Mouse (Mus musculus): ENCODE measurements around the gene Dennd1a. TPM values are rescaled to one million over a fixed set of nuclear protein-coding genes. Genes with fewer than 3 reads are reported as not detected.

Gene Dennd1a
- polyA plus RNA-seq, 1 experiment from 2014 or later = 12.2 TPM

DNA sequence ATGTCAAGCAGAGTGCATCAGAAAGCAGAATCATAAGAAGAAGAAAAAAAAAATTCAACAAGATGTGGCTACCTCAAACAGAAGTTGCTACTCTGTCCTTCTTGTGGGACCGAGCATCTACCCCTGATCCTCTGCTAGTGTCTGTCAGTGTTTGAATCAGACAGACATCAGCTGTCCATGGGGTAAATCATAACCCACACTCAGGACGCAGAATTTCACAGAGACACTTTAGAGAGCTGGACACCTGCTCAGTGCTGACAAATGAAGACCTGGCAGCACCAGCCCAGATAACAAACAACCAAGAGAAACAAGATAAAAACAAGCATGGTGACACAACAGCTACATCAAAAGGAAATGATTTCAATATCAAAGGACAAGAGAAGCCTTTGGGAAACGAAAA, 222.9 kb downstream of the Dennd1a start:
- Histone ChIP-seq H3K9me3 (ENCODE audit: control insufficient read depth, low read depth, low read length) (no peaks in the 10 kb centered on the region), H3K4me2 (replicated peaks; ENCODE audit: low read depth, low read length) (no peak overlapping the region)
- 58% methylated on average over 3 of the region's 3 CpGs for WGBS

DNA sequence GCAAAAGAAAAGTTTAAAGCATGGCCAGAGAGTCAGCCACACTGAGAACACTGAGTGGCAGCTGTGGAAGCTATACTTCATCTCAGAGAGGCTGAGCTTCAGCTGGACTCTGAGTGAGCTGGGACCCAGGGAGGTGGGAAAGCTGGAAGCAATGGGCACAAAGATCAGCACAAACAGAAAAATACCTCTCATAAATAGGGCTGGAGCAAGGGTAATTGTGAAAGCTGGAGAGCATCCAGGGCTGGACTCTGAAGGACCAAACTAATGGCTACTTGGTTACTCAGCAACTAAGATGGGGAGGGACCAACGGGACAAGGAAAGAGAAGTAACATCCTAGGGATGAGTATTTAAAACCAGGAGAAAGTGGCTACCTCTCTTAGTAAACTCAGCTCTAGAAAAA, 225.0 kb downstream of the Dennd1a start:
- no peak overlapping the region for H3K4me2 ChIP-seq (replicated peaks; ENCODE audit: low read depth, low read length)
- WGBS = 69% methylated on average over 1 of the region's 1 CpGs
- no peak overlapping the region for H3K4me3 ChIP-seq (ENCODE audit: low read depth, low read length)
- no peak overlapping the region for H3K27ac ChIP-seq (ENCODE audit: low read length)
- no peak for ATAC-seq (ENCODE audit: insufficient number of reproducible peaks, insufficient read depth, low FRiP score, low read depth)
- no peaks in the 10 kb centered on the region for H3K27me3 ChIP-seq (ENCODE audit: control insufficient read depth, insufficient read depth, low read length)
- H3K4me1 ChIP-seq (ENCODE audit: control insufficient read depth, insufficient read depth, low read length) = no peaks in the 10 kb centered on the region
- no peaks in the 10 kb centered on the region for H3K36me3 ChIP-seq (ENCODE audit: control insufficient read depth, insufficient read depth, low read length)
- no peak overlapping the region for H3K9ac ChIP-seq (replicated peaks; ENCODE audit: low read depth, low read length)
- H3K9me3 ChIP-seq (ENCODE audit: control insufficient read depth, low read depth, low read length) = no peaks in the 10 kb centered on the region

More for the DNA sequence above, 222.9 kb downstream of the Dennd1a start:
- Histone ChIP-seq H3K4me3 (ENCODE audit: low read depth, low read length) (no peak overlapping the region), H3K4me1 (ENCODE audit: control insufficient read depth, insufficient read depth, low read length) (no peaks in the 10 kb centered on the region), H3K27ac (ENCODE audit: low read length) (no peak overlapping the region), H3K27me3 (ENCODE audit: control insufficient read depth, insufficient read depth, low read length) (no peaks in the 10 kb centered on the region), H3K36me3 (ENCODE audit: control insufficient read depth, insufficient read depth, low read length) (no peaks in the 10 kb centered on the region), H3K9ac (replicated peaks; ENCODE audit: low read depth, low read length) (no peak overlapping the region)
- ATAC-seq (ENCODE audit: insufficient number of reproducible peaks, insufficient read depth, low FRiP score, low read depth) = no peak

DNA sequence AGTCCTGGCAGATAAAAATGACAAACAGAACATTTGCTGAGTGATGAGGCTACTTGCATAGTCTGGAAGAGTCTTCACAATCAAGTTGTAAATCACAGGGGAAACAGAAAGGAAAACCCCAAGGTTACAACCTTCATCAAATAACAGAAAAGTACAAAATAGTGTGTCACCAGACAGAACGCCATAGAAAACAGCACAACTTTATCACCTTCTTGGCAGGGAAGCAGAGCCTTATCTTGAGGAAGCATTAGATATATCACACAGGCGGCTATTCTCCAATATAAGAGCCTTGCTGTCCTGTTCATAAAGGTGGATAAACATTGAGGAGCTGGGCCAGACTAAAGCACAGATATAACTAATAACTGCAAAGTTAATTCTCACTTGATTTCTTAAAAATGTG, 225.7 kb downstream of the Dennd1a start:
- no peak overlapping the region for H3K9ac ChIP-seq (replicated peaks; ENCODE audit: low read depth, low read length)
- no peaks in the 10 kb centered on the region for H3K27me3 ChIP-seq (ENCODE audit: control insufficient read depth, insufficient read depth, low read length)
- no peaks in the 10 kb centered on the region for H3K4me1 ChIP-seq (ENCODE audit: control insufficient read depth, insufficient read depth, low read length)
- H3K27ac ChIP-seq (ENCODE audit: low read length) = no peak overlapping the region
- 56% methylated on average over 2 of the region's 2 CpGs for WGBS
- H3K4me2 ChIP-seq (replicated peaks; ENCODE audit: low read depth, low read length) = no peak overlapping the region
- H3K9me3 ChIP-seq (ENCODE audit: control insufficient read depth, low read depth, low read length) = no peaks in the 10 kb centered on the region
- no peaks in the 10 kb centered on the region for H3K36me3 ChIP-seq (ENCODE audit: control insufficient read depth, insufficient read depth, low read length)
- no peak overlapping the region for H3K4me3 ChIP-seq (ENCODE audit: low read depth, low read length)
- no peak for ATAC-seq (ENCODE audit: insufficient number of reproducible peaks, insufficient read depth, low FRiP score, low read depth)

DNA sequence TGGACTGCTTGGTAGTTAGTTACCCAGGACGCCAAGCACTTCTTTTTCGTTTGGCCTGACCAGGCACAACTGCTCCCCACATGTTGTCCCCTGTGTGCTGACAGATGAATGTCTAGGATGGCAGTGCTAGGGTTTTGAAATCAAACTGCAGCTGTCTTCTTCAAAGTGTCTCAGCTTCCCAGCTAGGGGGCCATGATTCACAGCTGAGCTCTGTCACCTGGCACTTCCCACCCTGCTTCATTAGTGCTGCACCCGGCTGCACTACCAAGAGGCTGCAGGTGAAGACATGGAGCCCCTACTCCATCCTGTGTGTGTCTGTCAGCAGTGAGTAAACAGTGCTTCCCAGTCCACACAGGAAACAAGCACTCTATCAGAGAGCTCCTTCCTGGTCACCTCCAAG, 234.8 kb downstream of the Dennd1a start:
- WGBS = 25% methylated on average over 3 of the region's 3 CpGs
- no peak overlapping the region for H3K9ac ChIP-seq (replicated peaks; ENCODE audit: low read depth, low read length)

DNA sequence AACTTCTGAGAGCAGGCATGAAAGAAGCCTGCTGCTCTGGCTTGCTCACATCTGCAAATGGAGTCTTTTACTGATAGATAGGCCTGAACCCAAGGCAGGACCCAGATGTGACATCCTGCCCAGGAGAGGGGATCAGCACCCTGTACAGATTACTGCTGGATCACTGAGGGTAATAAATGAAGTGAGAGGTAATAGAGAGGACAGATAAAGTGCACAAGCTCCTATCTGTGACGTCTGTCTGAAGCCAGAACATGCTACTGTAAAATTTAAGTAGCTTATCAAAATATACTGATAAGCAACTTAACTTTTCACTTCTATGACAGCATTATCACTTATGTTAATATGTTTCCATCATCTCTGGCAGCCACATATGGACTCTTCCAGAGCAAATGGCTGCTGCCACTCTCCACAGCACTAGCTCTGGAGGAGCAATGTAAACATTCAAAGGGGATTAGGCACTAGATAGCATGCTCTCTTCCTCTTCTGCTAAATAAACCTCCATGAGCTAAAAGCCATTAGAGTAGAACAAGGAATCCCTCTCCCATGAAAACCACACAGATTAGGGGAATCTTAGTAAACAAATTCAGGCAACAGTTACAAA, 235.6 kb downstream of the Dennd1a start:
- ATAC-seq (ENCODE audit: insufficient number of reproducible peaks, insufficient read depth, low FRiP score, low read depth) = no peak
- 38% methylated on average over 1 of the region's 1 CpGs for WGBS
- H3K4me3 ChIP-seq (ENCODE audit: low read depth, low read length) = no peak overlapping the region
- no peaks in the 10 kb centered on the region for H3K36me3 ChIP-seq (ENCODE audit: control insufficient read depth, insufficient read depth, low read length)
- no peaks in the 10 kb centered on the region for H3K9me3 ChIP-seq (ENCODE audit: control insufficient read depth, low read depth, low read length)
- no peaks in the 10 kb centered on the region for H3K27me3 ChIP-seq (ENCODE audit: control insufficient read depth, insufficient read depth, low read length)
- no peak overlapping the region for H3K4me2 ChIP-seq (replicated peaks; ENCODE audit: low read depth, low read length)
- H3K9ac ChIP-seq (replicated peaks; ENCODE audit: low read depth, low read length) = no peak overlapping the region
- peaks cover 9% of the 10 kb centered on the region for H3K4me1 ChIP-seq (ENCODE audit: control insufficient read depth, insufficient read depth, low read length)
- no peak overlapping the region for H3K27ac ChIP-seq (ENCODE audit: low read length)

More for the DNA sequence above, 234.8 kb downstream of the Dennd1a start:
- Histone ChIP-seq H3K4me3 (ENCODE audit: low read depth, low read length) (no peak overlapping the region), H3K9me3 (ENCODE audit: control insufficient read depth, low read depth, low read length) (no peaks in the 10 kb centered on the region), H3K36me3 (ENCODE audit: control insufficient read depth, insufficient read depth, low read length) (no peaks in the 10 kb centered on the region), H3K27ac (ENCODE audit: low read length) (no peak overlapping the region), H3K4me2 (replicated peaks; ENCODE audit: low read depth, low read length) (no peak overlapping the region), H3K27me3 (ENCODE audit: control insufficient read depth, insufficient read depth, low read length) (no peaks in the 10 kb centered on the region), H3K4me1 (ENCODE audit: control insufficient read depth, insufficient read depth, low read length) (peaks cover 9% of the 10 kb centered on the region)
- ATAC-seq (ENCODE audit: insufficient number of reproducible peaks, insufficient read depth, low FRiP score, low read depth) = no peak

DNA sequence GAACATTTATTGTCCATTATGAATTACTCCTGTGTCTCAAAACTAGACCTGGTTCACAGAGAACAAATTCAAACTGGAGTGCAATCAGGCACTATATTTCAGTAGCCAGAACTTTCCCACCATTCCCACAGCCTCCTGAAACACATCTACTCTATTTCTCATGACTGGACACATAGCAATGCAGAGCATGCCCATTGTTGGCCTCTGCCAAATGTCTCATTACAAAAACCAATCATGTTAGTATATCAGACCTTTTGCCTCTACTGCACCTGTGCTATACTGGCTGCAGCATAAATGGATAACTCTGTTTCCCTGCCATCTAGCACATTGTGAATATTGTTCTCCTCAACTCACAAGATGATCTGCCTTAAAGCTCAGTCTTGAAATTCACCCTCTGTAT, 238.2 kb downstream of the Dennd1a start:
- Histone ChIP-seq H3K36me3 (ENCODE audit: control insufficient read depth, insufficient read depth, low read length) (no peaks in the 10 kb centered on the region), H3K4me2 (replicated peaks; ENCODE audit: low read depth, low read length) (no peak overlapping the region)

DNA sequence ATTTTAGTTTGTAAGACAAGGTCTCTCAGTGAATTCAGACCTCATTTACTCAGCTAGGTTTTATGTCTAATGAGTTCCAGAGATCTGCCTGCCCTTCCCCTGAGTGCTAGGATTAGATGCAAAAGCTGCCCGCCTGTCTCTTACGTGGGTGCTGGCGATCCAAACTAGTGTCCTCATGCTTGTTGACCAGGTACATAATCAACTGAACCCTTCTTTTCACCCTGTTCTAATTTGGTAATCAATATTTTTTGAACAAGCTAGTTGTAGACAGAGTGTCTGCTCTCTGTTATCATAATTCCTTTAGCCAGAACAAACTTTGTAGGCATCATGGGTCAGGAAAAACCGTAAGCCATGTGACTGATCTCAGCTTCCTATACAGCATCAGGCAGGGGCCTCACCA, 241.9 kb downstream of the Dennd1a start:
- H3K4me3 ChIP-seq (ENCODE audit: low read depth, low read length) = no peak overlapping the region
- H3K27me3 ChIP-seq (ENCODE audit: control insufficient read depth, insufficient read depth, low read length) = no peaks in the 10 kb centered on the region
- no peaks in the 10 kb centered on the region for H3K36me3 ChIP-seq (ENCODE audit: control insufficient read depth, insufficient read depth, low read length)
- WGBS = 83% methylated on average over 4 of the region's 4 CpGs
- no peaks in the 10 kb centered on the region for H3K4me1 ChIP-seq (ENCODE audit: control insufficient read depth, insufficient read depth, low read length)
- H3K4me2 ChIP-seq (replicated peaks; ENCODE audit: low read depth, low read length) = no peak overlapping the region
- no peak overlapping the region for H3K27ac ChIP-seq (ENCODE audit: low read length)
- H3K9ac ChIP-seq (replicated peaks; ENCODE audit: low read depth, low read length) = no peak overlapping the region
- H3K9me3 ChIP-seq (ENCODE audit: control insufficient read depth, low read depth, low read length) = no peaks in the 10 kb centered on the region
- ATAC-seq (ENCODE audit: insufficient number of reproducible peaks, insufficient read depth, low FRiP score, low read depth) = no peak

More for the DNA sequence above, 238.2 kb downstream of the Dennd1a start:
- Histone ChIP-seq H3K27ac (ENCODE audit: low read length) (no peak overlapping the region), H3K9me3 (ENCODE audit: control insufficient read depth, low read depth, low read length) (no peaks in the 10 kb centered on the region), H3K9ac (replicated peaks; ENCODE audit: low read depth, low read length) (no peak overlapping the region), H3K4me3 (ENCODE audit: low read depth, low read length) (no peak overlapping the region), H3K4me1 (ENCODE audit: control insufficient read depth, insufficient read depth, low read length) (peaks cover 9% of the 10 kb centered on the region), H3K27me3 (ENCODE audit: control insufficient read depth, insufficient read depth, low read length) (no peaks in the 10 kb centered on the region)
- ATAC-seq (ENCODE audit: insufficient number of reproducible peaks, insufficient read depth, low FRiP score, low read depth) = no peak

DNA sequence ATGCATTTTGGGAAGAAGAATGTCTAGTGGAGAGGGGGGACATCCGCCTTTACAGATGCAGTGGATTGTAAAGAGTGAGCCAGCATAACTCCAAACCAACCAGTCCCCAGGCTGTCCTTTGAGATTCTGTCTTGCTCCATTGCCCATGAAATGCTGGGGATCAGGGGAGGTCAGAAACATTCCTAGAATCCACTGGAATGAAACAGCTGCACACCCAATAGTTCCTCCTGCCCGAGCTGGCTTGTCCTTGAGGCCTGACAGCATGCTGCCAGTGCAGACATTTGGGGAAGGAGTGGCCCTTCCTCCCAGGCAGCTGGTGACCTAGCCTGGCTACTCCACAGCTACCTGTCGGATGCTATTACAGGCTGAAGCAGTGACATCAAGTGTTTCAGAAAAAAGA, 246.3 kb downstream of the Dennd1a start:
- Histone ChIP-seq H3K36me3 (ENCODE audit: control insufficient read depth, insufficient read depth, low read length) (no peaks in the 10 kb centered on the region), H3K9ac (replicated peaks; ENCODE audit: low read depth, low read length) (no peak overlapping the region), H3K4me2 (replicated peaks; ENCODE audit: low read depth, low read length) (no peak overlapping the region), H3K27ac (ENCODE audit: low read length) (no peak overlapping the region), H3K9me3 (ENCODE audit: control insufficient read depth, low read depth, low read length) (no peaks in the 10 kb centered on the region), H3K4me1 (ENCODE audit: control insufficient read depth, insufficient read depth, low read length) (no peaks in the 10 kb centered on the region), H3K27me3 (ENCODE audit: control insufficient read depth, insufficient read depth, low read length) (no peaks in the 10 kb centered on the region), H3K4me3 (ENCODE audit: low read depth, low read length) (no peak overlapping the region)
- WGBS = 67% methylated on average over 3 of the region's 3 CpGs
- no peak for ATAC-seq (ENCODE audit: insufficient number of reproducible peaks, insufficient read depth, low FRiP score, low read depth)

DNA sequence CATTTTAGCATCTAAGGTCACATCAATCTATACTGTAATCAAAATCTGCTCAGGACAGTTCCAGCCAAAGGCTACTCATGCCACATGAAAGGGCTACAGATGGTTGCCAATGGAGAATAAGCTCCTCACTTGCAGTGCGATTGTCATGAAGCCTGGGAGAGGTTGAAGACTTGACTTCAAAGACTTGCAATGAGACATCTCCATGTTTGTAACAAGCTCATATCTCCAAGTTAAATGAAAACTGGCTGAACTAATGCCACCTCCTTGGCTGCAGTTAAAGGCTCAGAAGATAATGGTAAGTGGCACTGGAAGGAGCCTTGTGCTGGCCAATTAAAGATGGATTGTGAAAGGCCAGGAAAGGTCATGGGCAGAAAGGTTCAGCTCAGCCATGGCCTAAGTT, 247.6 kb downstream of the Dennd1a start:
- no peak overlapping the region for H3K27ac ChIP-seq (ENCODE audit: low read length)
- H3K4me1 ChIP-seq (ENCODE audit: control insufficient read depth, insufficient read depth, low read length) = no peaks in the 10 kb centered on the region
- H3K36me3 ChIP-seq (ENCODE audit: control insufficient read depth, insufficient read depth, low read length) = no peaks in the 10 kb centered on the region
- 92% methylated on average over 1 of the region's 1 CpGs for WGBS
- H3K27me3 ChIP-seq (ENCODE audit: control insufficient read depth, insufficient read depth, low read length) = no peaks in the 10 kb centered on the region
- H3K9me3 ChIP-seq (ENCODE audit: control insufficient read depth, low read depth, low read length) = no peaks in the 10 kb centered on the region
- H3K4me3 ChIP-seq (ENCODE audit: low read depth, low read length) = no peak overlapping the region
- ATAC-seq (ENCODE audit: insufficient number of reproducible peaks, insufficient read depth, low FRiP score, low read depth) = no peak
- no peak overlapping the region for H3K4me2 ChIP-seq (replicated peaks; ENCODE audit: low read depth, low read length)
- no peak overlapping the region for H3K9ac ChIP-seq (replicated peaks; ENCODE audit: low read depth, low read length)

Data from stomach, embryonic 14.5 days (tissue).